Mouse (Mus musculus): ENCODE results near the gene Selenos. TPM values are rescaled to one million over a fixed set of nuclear protein-coding genes. Genes with fewer than 3 reads are reported as not detected.
"Not testable (repeated sequence)": the region's sequence is repeated elsewhere in the genome, so short reads cannot be mapped to it uniquely, and the experiment has no call there.

The Selenos gene
- polyA plus RNA-seq, 1 experiment from 2014 or later = 90.7 TPM

- Histone ChIP-seq H3K4me2 (no peak overlapping the region), H3K9ac (no peak overlapping the region), H3K4me1 (replicated peaks) (no peaks in the 10 kb centered on the region), H3K27ac (replicated peaks) (no peak overlapping the region), H3K9me3 (no peaks in the 10 kb centered on the region), H3K4me3 (no peak overlapping the region), H3K36me3 (no peaks in the 10 kb centered on the region), H3K27me3 (0 out of 2 replicates have a peak, but pooled peaks cover 5% of the 10 kb centered on the region)
- no peak for ATAC-seq (ENCODE audit: low FRiP score, low read depth)
- 89% methylated on average over 4 of the region's 4 CpGs for WGBS
Measured at GRCm38 (mm10) chr7:66053946-66054483, 25.4 kb upstream of the Selenos start.

GRCm38 (mm10) chr7:66055356-66055755, 24.1 kb upstream of the Selenos start:
- not testable (repeated sequence) for H3K4me2 ChIP-seq; H3K4me1 ChIP-seq (replicated peaks); H3K9me3 ChIP-seq; H3K4me3 ChIP-seq; ATAC-seq (ENCODE audit: low FRiP score, low read depth); H3K27ac ChIP-seq (replicated peaks); H3K36me3 ChIP-seq; H3K9ac ChIP-seq; H3K27me3 ChIP-seq
- WGBS = 15% methylated on average over 2 of the region's 2 CpGs

GRCm38 (mm10) chr7:66058703-66059102, 20.7 kb upstream of the Selenos start, which contains the start of gene Snrpa1:
Gene Snrpa1 (plus strand): TSS chr7:66059003.
- Histone ChIP-seq H3K27ac (replicated peaks) (no peak within 1 kb of the TSS), H3K4me3 (peak within 1 kb of the TSS; percentile 86), H3K36me3 (peaks cover 11% of the 10 kb centered on the region), H3K9ac (peak within 1 kb of the TSS; percentile 78; the same call in 1 of the 2 replicates), H3K9me3 (no peaks in the 10 kb centered on the region), H3K4me1 (replicated peaks) (peaks cover 20% of the 10 kb centered on the region), H3K27me3 (0 out of 2 replicates have a peak, but pooled peaks cover 5% of the 10 kb centered on the region), H3K4me2 (peak within 1 kb of the TSS; percentile 89)
- ATAC-seq (ENCODE audit: low FRiP score, low read depth) = no peak
- 96% methylated on average over 1 of the region's 1 CpGs for WGBS

- Histone ChIP-seq H3K27me3 (0 out of 2 replicates have a peak, but pooled peaks cover 5% of the 10 kb centered on the region), H3K27ac (replicated peaks) (peak overlapping the region; percentile 76), H3K9ac (peak overlapping the region; percentile 78), H3K4me2 (peak overlapping the region; percentile 89), H3K4me1 (replicated peaks) (peaks cover 20% of the 10 kb centered on the region), H3K9me3 (no peaks in the 10 kb centered on the region), H3K36me3 (peaks cover 22% of the 10 kb centered on the region), H3K4me3 (peak overlapping the region; percentile 86)
- peak; percentile 94 for ATAC-seq (ENCODE audit: low FRiP score, low read depth)
- 1% methylated on average over 64 of the region's 64 CpGs for WGBS
Measured at GRCm38 (mm10) chr7:66060066-66060956, 19.1 kb upstream of the Selenos start.

- H3K9me3 ChIP-seq = no peaks in the 10 kb centered on the region
- ATAC-seq (ENCODE audit: low FRiP score, low read depth) = no peak
- WGBS = 2% methylated on average over 14 of the region's 14 CpGs
- no peak overlapping the region for H3K27ac ChIP-seq (replicated peaks)
- peaks cover 20% of the 10 kb centered on the region for H3K4me1 ChIP-seq (replicated peaks)
- peak overlapping the region; percentile 86 for H3K4me3 ChIP-seq
- peaks cover 28% of the 10 kb centered on the region for H3K36me3 ChIP-seq
- H3K4me2 ChIP-seq = peak overlapping the region; percentile 89
- 0 out of 2 replicates have a peak, but pooled peaks cover 5% of the 10 kb centered on the region for H3K27me3 ChIP-seq
- peak overlapping the region; percentile 78 for H3K9ac ChIP-seq
Measured at GRCm38 (mm10) chr7:66061057-66061456, 18.4 kb upstream of the Selenos start.

- H3K4me1 ChIP-seq (replicated peaks) = peaks cover 22% of the 10 kb centered on the region
- no peaks in the 10 kb centered on the region for H3K9me3 ChIP-seq
- no peak overlapping the region for H3K4me2 ChIP-seq
- 62% methylated on average over 2 of the region's 2 CpGs for WGBS
- peaks cover 44% of the 10 kb centered on the region for H3K36me3 ChIP-seq
- no peak for ATAC-seq (ENCODE audit: low FRiP score, low read depth)
- no peak overlapping the region for H3K27ac ChIP-seq (replicated peaks)
- no peak overlapping the region for H3K9ac ChIP-seq
- H3K4me3 ChIP-seq = no peak overlapping the region
- H3K27me3 ChIP-seq = no peaks in the 10 kb centered on the region
Measured at GRCm38 (mm10) chr7:66076411-66076810, 3.0 kb upstream of the Selenos start.

- peak overlapping the region; percentile 76 for H3K27ac ChIP-seq (replicated peaks)
- 34% methylated on average over 5 of the region's 5 CpGs for WGBS
- H3K27me3 ChIP-seq = no peaks in the 10 kb centered on the region
- peak overlapping the region; percentile 53 for H3K9ac ChIP-seq
- peaks cover 26% of the 10 kb centered on the region for H3K4me1 ChIP-seq (replicated peaks)
- H3K4me2 ChIP-seq = peak overlapping the region; percentile 74
- no peaks in the 10 kb centered on the region for H3K9me3 ChIP-seq
- peak overlapping the region; percentile 60 for H3K4me3 ChIP-seq
- no peak for ATAC-seq (ENCODE audit: low FRiP score, low read depth)
- H3K36me3 ChIP-seq = peaks cover 38% of the 10 kb centered on the region
Measured at GRCm38 (mm10) chr7:66080231-66080613, 773 bp downstream of the Selenos start.

- H3K36me3 ChIP-seq = peaks cover 59% of the 10 kb centered on the region
Measured at GRCm38 (mm10) chr7:66083757-66084156, 4.3 kb downstream of the Selenos start.

GRCm38 (mm10) chr7:66084546-66084945, 5.1 kb downstream of the Selenos start:
- H3K36me3 ChIP-seq = peaks cover 66% of the 10 kb centered on the region
- no peak for ATAC-seq (ENCODE audit: low FRiP score, low read depth)

More at GRCm38 (mm10) chr7:66083757-66084156, 4.3 kb downstream of the Selenos start:
- Histone ChIP-seq H3K4me2 (no peak overlapping the region), H3K4me3 (no peak overlapping the region), H3K9ac (no peak overlapping the region), H3K27ac (replicated peaks) (no peak overlapping the region), H3K9me3 (no peaks in the 10 kb centered on the region), H3K27me3 (no peaks in the 10 kb centered on the region), H3K4me1 (replicated peaks) (peaks cover 21% of the 10 kb centered on the region)
- ATAC-seq (ENCODE audit: low FRiP score, low read depth) = no peak
- 91% methylated on average over 6 of the region's 6 CpGs for WGBS

GRCm38 (mm10) chr7:66087652-66088051, 8.2 kb downstream of the Selenos start:
- no peak overlapping the region for H3K4me3 ChIP-seq
- ATAC-seq (ENCODE audit: low FRiP score, low read depth) = no peak
- peaks cover 83% of the 10 kb centered on the region for H3K36me3 ChIP-seq
- 93% methylated on average over 4 of the region's 4 CpGs for WGBS
- no peaks in the 10 kb centered on the region for H3K9me3 ChIP-seq
- H3K9ac ChIP-seq = no peak overlapping the region
- H3K4me2 ChIP-seq = no peak overlapping the region
- no peaks in the 10 kb centered on the region for H3K4me1 ChIP-seq (replicated peaks)
- H3K27me3 ChIP-seq = no peaks in the 10 kb centered on the region
- H3K27ac ChIP-seq (replicated peaks) = no peak overlapping the region

More at GRCm38 (mm10) chr7:66084546-66084945, 5.1 kb downstream of the Selenos start:
- 84% methylated on average over 7 of the region's 7 CpGs for WGBS
- Histone ChIP-seq H3K9ac (no peak overlapping the region), H3K9me3 (no peaks in the 10 kb centered on the region), H3K4me1 (replicated peaks) (peaks cover 19% of the 10 kb centered on the region), H3K4me2 (no peak overlapping the region), H3K27ac (replicated peaks) (no peak overlapping the region), H3K4me3 (no peak overlapping the region), H3K27me3 (no peaks in the 10 kb centered on the region)

- Histone ChIP-seq H3K36me3 (peaks cover 82% of the 10 kb centered on the region), H3K4me2 (no peak overlapping the region), H3K27me3 (no peaks in the 10 kb centered on the region), H3K4me1 (replicated peaks) (no peaks in the 10 kb centered on the region), H3K4me3 (no peak overlapping the region), H3K27ac (replicated peaks) (no peak overlapping the region), H3K9ac (no peak overlapping the region), H3K9me3 (no peaks in the 10 kb centered on the region)
- ATAC-seq (ENCODE audit: low FRiP score, low read depth) = no peak
- 91% methylated on average over 2 of the region's 2 CpGs for WGBS
Measured at GRCm38 (mm10) chr7:66088077-66088476, 8.6 kb downstream of the Selenos start.

- H3K27ac ChIP-seq (replicated peaks) = no peak overlapping the region
- H3K4me3 ChIP-seq = no peak overlapping the region
- peaks cover 56% of the 10 kb centered on the region for H3K36me3 ChIP-seq
- no peak overlapping the region for H3K9ac ChIP-seq
- ATAC-seq (ENCODE audit: low FRiP score, low read depth) = no peak
- H3K9me3 ChIP-seq = no peaks in the 10 kb centered on the region
- 85% methylated on average over 11 of the region's 11 CpGs for WGBS
- no peaks in the 10 kb centered on the region for H3K4me1 ChIP-seq (replicated peaks)
- H3K27me3 ChIP-seq = no peaks in the 10 kb centered on the region
- no peak overlapping the region for H3K4me2 ChIP-seq
Measured at GRCm38 (mm10) chr7:66090676-66091190, 11.3 kb downstream of the Selenos start.
